Mouse (Mus musculus): ENCODE data around the gene Cnn1. TPM values are rescaled to one million over a fixed set of nuclear protein-coding genes. Genes with fewer than 3 reads are reported as not detected.

Cnn1 gene
- total and polyA plus RNA-seq, 2 experiments from 2014 or later, result 0.52 to 1.1 TPM

DNA sequence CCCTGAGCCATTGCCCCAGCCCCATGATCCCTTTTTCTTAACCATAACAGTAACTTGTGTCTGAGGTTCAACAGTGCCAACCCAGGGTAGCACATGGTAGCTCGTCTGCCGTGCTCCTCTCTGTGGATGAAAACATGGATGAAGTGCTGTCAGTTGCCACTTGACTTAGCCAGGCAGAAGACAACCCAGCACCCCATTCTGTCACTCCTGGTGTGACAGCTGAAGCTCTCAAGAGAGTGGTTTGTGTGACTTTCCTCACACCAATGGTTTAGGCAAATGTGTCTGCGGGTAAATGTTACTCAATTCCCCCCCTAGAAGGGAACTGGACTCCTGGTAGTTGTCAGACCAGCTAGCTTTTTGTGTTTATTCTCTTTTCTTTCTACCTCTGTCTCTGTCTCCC is 23.0 kb downstream of the Cnn1 start:
- H3K9me3 ChIP-seq (ENCODE audit: low read length), result no peaks in the 10 kb centered on the region
- H3K9ac ChIP-seq (replicated peaks; ENCODE audit: low read length), result no peak overlapping the region
- H3K27me3 ChIP-seq (ENCODE audit: insufficient read depth, low read length), result no peaks in the 10 kb centered on the region
- no peak overlapping the region for H3K4me2 ChIP-seq (ENCODE audit: low read depth, low read length)
- 79% methylated on average over 3 of the region's 3 CpGs for WGBS
- H3K4me1 ChIP-seq (ENCODE audit: insufficient read depth, low read length), result peaks cover 5% of the 10 kb centered on the region
- no peak for TF ChIP-seq CTCF (IDR thresholded peaks at IDR 0.05; ENCODE audit: low read depth)
- H3K27ac ChIP-seq, result no peak overlapping the region
- ATAC-seq (no peak), DNase-seq (ENCODE audit: low spot score) (no peak)
- H3K36me3 ChIP-seq (ENCODE audit: insufficient read depth, low read length), result no peaks in the 10 kb centered on the region
- H3K4me3 ChIP-seq (ENCODE audit: low read length), result no peak overlapping the region

DNA sequence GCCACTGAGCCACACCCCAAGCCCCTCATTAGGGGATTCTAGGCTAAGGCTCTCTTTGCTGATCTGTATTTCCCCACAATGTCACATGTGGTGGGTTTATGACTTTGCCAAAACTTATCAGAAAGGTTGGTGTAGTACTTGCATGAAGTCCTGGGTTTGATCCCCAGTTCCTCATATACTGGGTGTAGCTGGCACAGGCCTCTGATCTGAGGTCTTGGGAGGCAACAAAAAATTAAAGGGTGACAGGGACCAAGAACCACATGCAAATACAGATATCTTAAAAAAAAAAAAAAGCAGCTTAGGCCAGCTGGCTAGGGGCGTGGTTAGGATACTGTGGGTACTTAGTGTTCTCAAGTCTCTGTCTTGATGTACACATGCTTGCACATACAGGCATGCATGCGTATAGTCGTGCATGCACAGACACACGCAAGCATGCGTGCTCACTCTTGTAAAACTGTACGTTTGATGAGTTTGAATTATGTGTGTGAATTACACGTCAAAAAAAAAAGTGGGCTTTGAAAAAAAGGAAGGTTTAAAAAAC is 24.1 kb downstream of the Cnn1 start:
- ATAC-seq, result no peak
- H3K9ac ChIP-seq (replicated peaks; ENCODE audit: low read length), result no peak overlapping the region

DNA sequence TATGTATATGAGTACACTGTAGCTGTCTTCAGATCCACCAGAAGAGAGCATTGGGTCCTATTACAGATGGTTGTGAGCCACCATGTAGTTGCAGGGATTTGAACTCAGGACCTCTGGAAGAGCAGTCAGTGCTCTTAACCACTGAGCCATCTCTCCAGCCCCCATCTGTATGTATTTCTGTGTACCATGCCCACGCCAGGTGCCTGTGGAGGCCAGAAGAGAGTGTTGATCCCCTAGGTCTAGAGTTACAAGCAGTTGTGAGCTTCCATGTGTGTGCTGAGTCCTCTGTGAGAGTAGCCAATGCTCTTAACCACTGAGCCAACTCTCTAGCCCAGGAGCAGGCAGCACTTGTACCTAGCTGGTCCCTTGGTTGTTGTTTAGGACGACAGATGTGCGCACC is 25.2 kb downstream of the Cnn1 start:
- no peaks in the 10 kb centered on the region for H3K27me3 ChIP-seq (ENCODE audit: insufficient read depth, low read length)
- no peak for ATAC-seq
- no peak for TF ChIP-seq CTCF (IDR thresholded peaks at IDR 0.05; ENCODE audit: low read depth)
- no peak overlapping the region for H3K27ac ChIP-seq
- no peak overlapping the region for H3K9ac ChIP-seq (replicated peaks; ENCODE audit: low read length)
- WGBS, result 87% methylated on average over 3 of the region's 3 CpGs
- H3K4me1 ChIP-seq (ENCODE audit: insufficient read depth, low read length), result no peaks in the 10 kb centered on the region
- DNase-seq (ENCODE audit: low spot score), result no peak
- H3K4me2 ChIP-seq (ENCODE audit: low read depth, low read length), result no peak overlapping the region
- H3K9me3 ChIP-seq (ENCODE audit: low read length), result no peaks in the 10 kb centered on the region
- H3K4me3 ChIP-seq (ENCODE audit: low read length), result no peak overlapping the region
- H3K36me3 ChIP-seq (ENCODE audit: insufficient read depth, low read length), result no peaks in the 10 kb centered on the region

More for the DNA sequence above, 24.1 kb downstream of the Cnn1 start:
- H3K27ac ChIP-seq, result no peak overlapping the region
- no peak overlapping the region for H3K4me3 ChIP-seq (ENCODE audit: low read length)
- H3K36me3 ChIP-seq (ENCODE audit: insufficient read depth, low read length), result no peaks in the 10 kb centered on the region
- H3K27me3 ChIP-seq (ENCODE audit: insufficient read depth, low read length), result no peaks in the 10 kb centered on the region
- no peak for TF ChIP-seq CTCF (IDR thresholded peaks at IDR 0.05; ENCODE audit: low read depth)
- no peak for DNase-seq (ENCODE audit: low spot score)
- H3K4me1 ChIP-seq (ENCODE audit: insufficient read depth, low read length), result no peaks in the 10 kb centered on the region
- WGBS, result 86% methylated on average over 7 of the region's 7 CpGs
- H3K4me2 ChIP-seq (ENCODE audit: low read depth, low read length), result no peak overlapping the region
- H3K9me3 ChIP-seq (ENCODE audit: low read length), result no peaks in the 10 kb centered on the region

DNA sequence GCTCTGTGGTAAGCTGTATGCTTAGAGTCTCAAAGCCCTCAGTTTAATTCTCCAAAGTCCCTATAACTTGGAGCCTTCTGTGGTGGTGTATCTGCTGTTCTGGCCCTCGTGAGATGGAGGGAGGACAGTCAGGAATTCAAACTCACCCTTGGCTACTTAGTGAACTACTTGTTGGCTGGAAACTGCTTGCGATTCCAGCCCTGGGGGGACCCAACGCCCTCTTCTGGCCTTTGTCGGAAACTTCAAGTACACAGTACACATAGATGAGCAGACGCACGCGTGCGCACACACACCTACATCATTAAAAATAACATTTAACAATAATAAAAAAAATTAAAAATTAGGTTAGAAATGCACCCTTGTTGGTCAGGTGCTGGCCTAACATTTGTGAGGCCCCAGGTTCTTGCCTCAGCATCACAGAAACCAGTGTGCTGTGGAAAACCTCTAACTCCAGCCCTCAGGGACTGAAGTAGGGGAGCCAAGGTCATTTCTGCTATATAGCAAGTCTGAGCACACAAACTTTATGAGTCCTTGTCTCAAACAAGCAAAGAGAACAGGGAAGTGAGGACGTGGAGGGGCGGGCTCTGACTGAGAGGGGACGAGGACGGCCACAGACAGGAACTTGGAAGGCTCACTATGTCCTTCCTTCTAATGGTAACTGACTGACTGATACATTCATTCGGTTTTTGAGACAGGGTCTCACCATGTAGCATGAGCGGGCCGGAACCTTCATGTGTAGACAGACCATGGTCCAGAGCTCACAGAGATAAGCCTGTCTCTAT is 26.4 kb downstream of the Cnn1 start:
- H3K4me2 ChIP-seq (ENCODE audit: low read depth, low read length), result no peak overlapping the region
- no peaks in the 10 kb centered on the region for H3K27me3 ChIP-seq (ENCODE audit: insufficient read depth, low read length)
- no peak for TF ChIP-seq CTCF (IDR thresholded peaks at IDR 0.05; ENCODE audit: low read depth)
- H3K4me3 ChIP-seq (ENCODE audit: low read length), result no peak overlapping the region
- 90% methylated on average over 15 of the region's 15 CpGs for WGBS
- ATAC-seq (no peak), DNase-seq (ENCODE audit: low spot score) (no peak)
- H3K36me3 ChIP-seq (ENCODE audit: insufficient read depth, low read length), result no peaks in the 10 kb centered on the region
- no peaks in the 10 kb centered on the region for H3K4me1 ChIP-seq (ENCODE audit: insufficient read depth, low read length)
- no peaks in the 10 kb centered on the region for H3K9me3 ChIP-seq (ENCODE audit: low read length)
- no peak overlapping the region for H3K9ac ChIP-seq (replicated peaks; ENCODE audit: low read length)
- no peak overlapping the region for H3K27ac ChIP-seq

DNA sequence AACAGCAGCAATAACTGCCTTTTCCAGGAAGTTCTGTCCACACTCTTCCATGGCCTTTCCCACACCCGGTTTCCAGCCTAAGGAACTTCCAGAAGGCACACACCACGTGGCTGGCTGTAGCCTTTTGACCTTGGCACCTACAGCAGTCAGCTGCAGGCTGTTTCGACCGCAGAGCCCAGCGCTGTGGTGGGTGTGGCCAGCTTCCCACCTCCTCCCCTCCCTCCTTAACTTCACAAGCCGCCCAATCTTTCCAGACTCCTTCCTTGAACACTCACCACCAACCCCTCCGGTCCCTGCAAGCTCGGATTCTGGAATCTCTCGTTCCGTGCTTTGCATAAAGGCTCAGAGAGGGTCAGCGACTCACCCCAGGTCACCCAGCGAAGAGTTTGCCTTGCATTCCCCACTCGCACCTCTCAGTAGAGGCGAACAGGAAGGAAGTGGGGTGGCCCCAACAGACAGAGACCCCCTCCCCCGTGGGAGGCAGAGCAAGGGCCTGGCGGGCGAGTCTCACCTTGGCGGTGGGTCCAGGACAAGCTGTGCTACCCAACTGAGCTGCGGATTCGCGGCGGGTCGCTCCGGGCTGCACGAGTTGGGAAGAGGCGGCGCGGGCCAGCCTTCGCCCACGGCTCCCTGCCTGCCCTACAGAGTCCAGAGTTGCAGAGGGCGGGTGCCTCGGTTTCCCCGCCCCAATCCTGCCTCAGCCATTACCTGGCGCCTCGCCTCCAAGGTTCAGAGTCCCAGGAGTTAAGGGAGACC is 32.4 kb downstream of the Cnn1 start:
- 4% methylated on average over 35 of the region's 35 CpGs for WGBS
- no peak for DNase-seq (ENCODE audit: low spot score)
- Histone ChIP-seq H3K36me3 (ENCODE audit: insufficient read depth, low read length) (no peaks in the 10 kb centered on the region), H3K9me3 (ENCODE audit: low read length) (no peaks in the 10 kb centered on the region), H3K27me3 (ENCODE audit: insufficient read depth, low read length) (peaks cover 14% of the 10 kb centered on the region), H3K27ac (no peak overlapping the region), H3K9ac (replicated peaks; ENCODE audit: low read length) (no peak overlapping the region), H3K4me3 (ENCODE audit: low read length) (peak overlapping the region; percentile 7; the same call in 1 of the 2 replicates), H3K4me1 (ENCODE audit: insufficient read depth, low read length) (peaks cover 7% of the 10 kb centered on the region; the same call in 1 of the 2 replicates), H3K4me2 (ENCODE audit: low read depth, low read length) (peak overlapping the region; percentile 36)
- peak; percentile 27; the same call in 1 of the 2 replicates for ATAC-seq
- TF ChIP-seq CTCF (IDR thresholded peaks at IDR 0.05; ENCODE audit: low read depth), result no peak

DNA sequence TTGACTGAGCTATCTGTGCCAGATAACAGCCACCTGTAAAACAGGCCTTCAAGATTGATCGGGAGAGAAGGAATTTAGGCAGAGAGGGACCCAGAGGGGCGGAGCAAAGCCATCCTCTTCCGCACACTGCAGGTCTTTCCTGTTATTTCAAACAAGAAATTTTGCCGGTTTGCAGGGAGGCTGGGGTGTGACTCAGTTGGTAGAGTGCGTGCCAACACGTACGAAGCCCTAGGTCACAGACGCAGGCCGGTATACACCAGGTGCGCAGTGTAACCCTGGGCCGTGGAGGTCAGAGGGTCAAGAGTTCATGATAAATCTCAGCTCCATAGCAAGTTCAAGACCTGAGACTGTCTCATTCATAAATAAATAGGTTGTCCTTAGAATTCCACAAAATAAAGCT is 33.2 kb downstream of the Cnn1 start:
- H3K4me3 ChIP-seq (ENCODE audit: low read length), result no peak overlapping the region
- H3K9ac ChIP-seq (replicated peaks; ENCODE audit: low read length), result no peak overlapping the region
- WGBS, result 51% methylated on average over 11 of the region's 11 CpGs
- H3K4me1 ChIP-seq (ENCODE audit: insufficient read depth, low read length), result peaks cover 7% of the 10 kb centered on the region; the same call in 1 of the 2 replicates
- no peaks in the 10 kb centered on the region for H3K9me3 ChIP-seq (ENCODE audit: low read length)
- peaks cover 14% of the 10 kb centered on the region for H3K27me3 ChIP-seq (ENCODE audit: insufficient read depth, low read length)
- ATAC-seq, result no peak
- no peaks in the 10 kb centered on the region for H3K36me3 ChIP-seq (ENCODE audit: insufficient read depth, low read length)
- H3K27ac ChIP-seq, result no peak overlapping the region
- TF ChIP-seq CTCF (IDR thresholded peaks at IDR 0.05; ENCODE audit: low read depth), result no peak
- no peak for DNase-seq (ENCODE audit: low spot score)
- H3K4me2 ChIP-seq (ENCODE audit: low read depth, low read length), result no peak overlapping the region

All from hindbrain, postnatal 0 days (tissue).